Mouse (Mus musculus): Measurements from ENCODE around the gene Gm572.

Gene Gm572

DNA sequence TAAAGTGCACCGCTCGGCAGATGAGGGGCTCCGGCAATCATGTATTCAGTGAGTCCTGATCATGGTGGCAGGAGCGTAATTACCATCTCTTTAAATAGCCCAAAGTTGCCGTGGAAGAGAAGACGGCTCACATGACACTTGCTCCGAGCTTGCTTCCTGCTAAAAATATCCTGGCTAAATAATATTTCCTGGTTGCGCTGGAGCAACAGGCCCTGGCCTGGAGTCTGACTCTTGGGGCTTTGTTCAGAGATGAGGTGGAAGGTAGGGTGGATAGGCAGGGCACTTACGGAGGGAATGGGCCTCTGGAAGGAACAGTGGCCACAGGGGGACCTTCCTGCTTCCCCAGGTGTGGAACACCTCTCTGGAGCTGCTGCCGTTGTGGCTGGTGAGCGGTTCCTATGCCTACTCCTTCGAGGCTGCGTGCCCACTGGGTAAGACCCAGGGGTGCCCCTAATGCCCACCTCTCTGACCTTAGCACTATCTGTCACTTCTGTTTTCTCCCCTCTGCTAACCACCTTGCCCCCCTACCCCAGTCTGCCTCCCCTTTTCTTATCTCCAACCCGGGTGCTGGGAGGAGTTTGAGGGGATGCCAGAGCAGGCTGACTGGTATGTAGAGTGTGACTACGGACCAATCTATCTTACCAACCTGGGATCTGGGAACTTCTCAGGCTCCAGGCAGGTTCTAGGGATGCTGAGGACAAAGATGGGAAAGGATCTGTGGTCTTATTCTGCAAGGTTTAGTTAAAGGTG, 24.1 kb downstream of the Gm572 start:
- in situ Hi-C loops (cut with MseI, MboI): no loop called here

DNA sequence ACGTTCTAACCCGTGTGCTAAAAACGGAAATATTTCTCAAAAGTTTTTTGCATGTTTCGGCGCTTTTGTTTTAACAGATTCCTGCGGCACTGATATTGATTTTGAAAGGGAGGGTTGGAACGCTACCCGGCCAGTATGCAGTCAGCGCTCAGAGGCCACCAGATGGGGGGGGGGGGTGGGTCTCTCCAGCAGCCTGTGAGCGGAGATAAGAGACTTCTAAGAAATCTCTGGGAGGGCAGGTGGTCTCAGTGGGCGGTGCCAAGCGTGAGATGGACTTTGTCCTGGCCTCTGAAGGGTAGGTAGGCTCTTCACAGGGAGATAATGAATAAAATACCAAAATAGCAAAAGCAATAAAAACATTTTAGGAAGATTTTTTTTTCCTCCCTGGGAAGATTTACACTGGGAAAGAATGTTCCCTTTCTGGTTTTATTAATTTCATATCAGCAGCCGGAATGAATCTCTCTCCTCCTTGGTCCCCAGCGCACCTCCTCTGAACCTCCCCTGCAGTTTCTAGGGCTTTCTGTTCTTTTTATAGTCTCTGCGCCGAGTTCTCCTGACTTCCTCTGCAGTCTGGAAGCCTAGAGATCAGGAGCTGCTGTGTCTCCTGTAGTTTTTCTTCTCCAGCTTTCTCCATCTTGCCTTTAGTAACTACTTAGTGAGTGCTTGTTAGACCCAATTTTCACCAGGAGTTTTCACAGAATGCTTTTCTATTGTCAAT, 28.3 kb downstream of the Gm572 start:
- in situ Hi-C loops (cut with MseI, MboI): no loop called here

DNA sequence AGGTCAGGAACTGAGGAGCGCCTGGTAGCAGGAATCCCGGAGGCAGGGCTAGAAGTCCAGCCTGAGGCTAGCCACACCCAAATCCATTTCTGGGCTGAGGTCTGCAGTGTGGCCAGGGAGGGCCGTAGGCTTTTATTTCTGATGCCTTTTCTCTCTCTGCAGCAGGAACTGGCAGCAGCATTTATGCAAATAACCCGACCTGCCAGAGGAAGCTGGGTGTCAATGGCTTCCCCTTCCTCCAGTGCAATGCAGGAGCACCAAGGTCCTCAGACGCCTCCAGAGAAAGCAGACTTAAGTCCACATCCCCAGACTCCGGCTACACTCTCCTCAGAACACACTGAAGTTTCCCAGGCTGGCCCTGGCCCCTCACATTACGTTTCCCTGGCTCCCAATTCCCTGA, 31.9 kb downstream of the Gm572 start:
- in situ Hi-C loops (cut with MseI, MboI): no loop called here

DNA sequence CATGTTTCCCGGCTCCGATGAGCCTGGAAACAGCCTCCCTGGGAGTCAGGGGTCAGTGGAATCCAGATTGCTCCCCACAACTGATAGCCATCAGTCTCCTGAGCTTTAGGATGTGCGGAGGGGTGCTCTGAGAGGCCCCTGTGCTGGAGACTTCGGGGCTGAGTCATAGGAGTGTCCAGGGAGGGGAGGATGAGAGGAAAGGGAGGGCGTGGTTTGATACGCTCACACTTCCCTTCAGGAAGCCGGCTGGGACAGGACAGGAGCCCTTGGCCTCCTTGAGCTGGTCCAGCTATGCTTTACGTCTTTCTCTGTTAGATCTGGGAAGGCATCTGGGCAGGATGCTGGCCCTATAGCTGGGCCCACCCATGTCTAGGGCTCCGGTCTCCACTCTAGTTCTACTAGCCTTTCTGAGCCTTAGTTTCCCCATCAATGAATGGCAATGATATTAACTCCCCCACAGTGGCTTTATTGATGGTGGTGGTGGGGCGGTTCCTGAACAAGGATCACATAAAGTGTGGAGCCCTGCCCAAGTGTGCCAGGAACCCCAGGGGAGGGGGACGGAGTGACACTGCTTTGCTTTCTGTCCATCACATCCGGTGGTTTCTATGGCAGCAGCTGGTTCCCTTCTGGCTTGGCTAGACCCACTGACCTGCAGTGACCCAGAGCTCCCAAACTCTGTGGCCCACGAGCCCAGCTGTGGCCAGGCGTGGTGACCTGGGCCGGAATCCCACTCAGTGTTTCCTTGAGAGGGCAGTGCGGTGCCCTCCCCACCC, 33.3 kb downstream of the Gm572 start:
- in situ Hi-C loops (cut with MseI, MboI): no loop called here

DNA sequence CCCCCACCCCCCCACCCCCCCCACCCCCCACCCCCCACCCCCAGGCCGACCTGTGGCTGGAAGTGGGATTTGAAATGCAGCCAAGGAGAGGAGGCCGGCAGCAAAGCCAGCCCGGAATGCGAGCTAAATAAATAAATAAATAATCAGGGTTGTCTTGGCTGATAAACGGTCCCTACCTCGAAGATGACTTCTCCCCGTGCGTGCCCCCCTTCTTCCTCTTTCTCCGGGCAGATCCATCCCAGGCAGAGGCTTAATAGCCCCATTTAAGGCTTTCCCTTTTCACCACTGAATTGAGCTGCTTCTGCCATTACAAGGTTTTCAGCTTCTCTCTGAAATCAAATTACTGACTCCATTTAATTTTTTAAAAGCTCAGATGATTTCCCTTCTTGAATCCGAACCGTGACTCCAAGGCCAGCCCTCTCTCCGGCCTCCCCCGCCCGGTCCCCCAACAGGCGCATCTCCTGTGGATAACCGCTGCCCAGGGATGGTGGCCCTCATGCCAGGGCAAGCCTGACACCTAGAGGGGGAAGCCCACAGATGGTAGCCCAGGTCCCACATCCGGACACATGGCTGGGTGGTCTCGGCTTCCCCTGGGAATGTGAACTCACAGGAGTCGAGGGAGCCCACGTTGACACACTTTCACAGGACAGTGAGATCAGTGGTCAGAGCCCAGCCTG, 34.0 kb downstream of the Gm572 start:
- in situ Hi-C loops (cut with MseI, MboI): no loop called here

DNA sequence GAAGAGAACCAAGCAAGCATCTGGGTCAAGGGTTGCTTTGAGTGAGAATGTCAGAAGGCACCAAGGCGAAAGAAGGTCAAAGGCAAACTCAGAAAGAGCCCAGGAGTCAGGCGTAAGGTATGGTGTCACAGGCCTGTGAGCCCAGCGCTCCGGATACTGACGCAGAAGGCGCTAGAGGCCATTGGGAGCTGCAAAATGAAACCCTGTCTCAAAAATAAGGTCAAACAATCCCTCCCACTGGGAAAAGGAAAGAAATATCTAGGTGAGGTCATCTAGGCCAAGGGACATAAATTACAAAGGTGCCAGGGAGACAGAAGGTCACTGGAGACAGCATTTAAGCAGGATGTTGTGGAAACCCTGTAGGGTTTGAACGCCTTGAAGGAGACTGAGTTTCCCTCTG, 35.0 kb downstream of the Gm572 start:
- in situ Hi-C loops (cut with MseI, MboI): no loop called here

DNA sequence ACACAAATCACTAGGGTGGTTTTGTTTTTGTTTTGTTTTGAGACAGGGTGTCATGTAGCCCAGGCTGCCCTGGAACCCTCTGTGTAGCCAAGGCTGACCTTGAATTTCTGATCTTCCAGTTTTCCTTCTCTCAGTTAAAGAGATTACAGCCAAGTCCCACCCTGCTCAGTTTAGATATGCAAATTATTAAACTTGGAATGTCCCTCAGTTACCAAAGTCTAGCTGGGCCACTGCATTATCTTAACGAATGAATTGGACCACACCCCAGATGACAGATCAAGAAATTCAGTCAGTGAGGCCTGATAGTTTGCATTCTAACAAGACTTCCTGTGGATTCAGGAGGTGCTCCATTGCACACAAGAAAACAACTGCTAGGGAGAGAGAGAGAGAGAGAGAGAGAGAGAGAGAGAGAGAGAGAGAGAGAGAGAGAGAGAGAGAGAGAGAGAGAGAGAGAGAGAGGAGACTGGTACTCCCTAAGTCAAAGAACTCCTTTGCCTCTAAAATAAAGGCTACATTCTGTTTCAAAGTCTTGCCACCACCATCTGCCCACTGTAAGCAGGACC, 37.5 kb downstream of the Gm572 start:
- in situ Hi-C loops (cut with MseI, MboI): no loop called here

DNA sequence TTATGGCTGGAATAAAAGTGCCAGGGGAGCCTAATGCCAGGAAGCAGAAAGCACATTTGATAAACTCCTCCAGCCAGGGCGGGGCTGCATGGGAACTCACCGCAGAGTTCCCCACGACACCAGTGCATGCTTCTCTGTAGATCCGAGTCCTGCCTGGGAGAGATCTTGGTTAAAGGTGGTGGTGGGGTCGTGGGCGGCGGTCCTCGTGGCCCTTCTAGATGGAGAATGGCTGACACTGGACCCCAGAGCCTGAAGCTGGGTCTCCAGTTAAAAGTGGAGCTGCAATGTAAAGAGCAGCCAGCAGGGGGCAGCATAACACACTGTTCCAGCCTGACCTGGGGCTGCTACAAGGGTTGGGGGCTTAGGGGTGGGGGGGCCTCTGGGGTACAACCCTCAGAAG, 38.3 kb downstream of the Gm572 start:
- in situ Hi-C loops (cut with MseI, MboI): no loop called here

DNA sequence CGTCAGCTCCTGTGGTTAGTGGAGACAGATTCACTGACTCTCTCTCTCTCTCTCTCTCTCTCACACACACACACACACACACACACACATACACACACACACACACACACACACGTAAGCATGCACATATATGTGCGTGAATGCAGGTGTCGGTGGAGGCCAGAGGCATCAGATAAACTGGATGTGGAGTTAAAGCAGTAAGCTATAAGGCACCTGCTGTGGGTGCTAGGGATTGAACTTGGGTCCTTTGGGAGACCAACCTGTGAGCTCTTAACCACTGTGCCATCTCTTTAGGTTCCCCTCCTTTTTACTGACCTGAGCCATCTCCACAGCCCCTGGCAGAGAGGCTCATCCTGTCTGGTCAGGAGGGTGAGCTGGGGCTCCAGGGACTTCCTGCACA, 39.8 kb downstream of the Gm572 start:
- in situ Hi-C loops (cut with MseI, MboI): no loop called here

DNA sequence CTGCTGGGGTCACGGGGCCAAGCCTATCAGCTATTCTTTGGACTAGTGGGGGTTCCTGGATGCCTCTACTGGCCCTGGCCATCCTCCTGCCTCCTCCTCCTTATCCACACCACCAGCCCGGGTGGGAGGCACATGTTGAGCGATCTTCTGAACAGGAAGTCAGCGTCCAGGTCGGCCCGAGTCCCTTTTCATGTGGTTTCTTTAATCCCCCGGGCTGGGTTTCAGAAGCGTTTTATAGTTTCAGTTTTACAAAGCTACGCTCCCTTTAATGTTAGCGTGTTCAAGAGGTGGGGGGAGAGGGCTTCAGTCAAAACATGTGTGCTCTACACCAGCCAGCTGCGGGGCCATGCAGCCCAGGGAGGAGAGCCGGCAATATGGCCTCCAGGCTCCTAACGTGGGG, 40.4 kb downstream of the Gm572 start:
- in situ Hi-C loops (cut with MseI, MboI): no loop called here

DNA sequence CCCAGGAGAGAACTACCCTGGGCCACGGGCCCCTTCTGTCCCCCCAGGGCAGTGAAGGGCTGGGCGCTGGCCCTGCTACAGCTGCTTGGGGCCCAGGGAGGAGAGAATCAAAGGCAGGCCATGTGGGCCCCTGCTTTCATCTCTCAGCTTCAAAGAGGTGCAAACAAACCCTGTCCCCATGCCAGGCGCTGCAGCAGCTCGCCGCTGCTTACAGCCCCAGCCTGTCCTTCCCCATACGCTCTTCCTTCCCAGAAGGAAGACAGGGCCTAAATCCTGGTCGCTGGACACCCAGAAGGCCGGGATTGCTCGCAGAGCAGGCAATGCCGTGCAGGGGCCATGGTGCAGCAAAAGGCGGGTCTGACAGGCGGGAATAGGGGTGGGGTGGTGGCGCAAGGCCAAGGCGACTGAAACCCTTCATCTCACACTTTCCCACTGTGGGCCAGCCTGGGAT, 43.4 kb downstream of the Gm572 start:
- in situ Hi-C loops (cut with MseI, MboI): no loop called here

DNA sequence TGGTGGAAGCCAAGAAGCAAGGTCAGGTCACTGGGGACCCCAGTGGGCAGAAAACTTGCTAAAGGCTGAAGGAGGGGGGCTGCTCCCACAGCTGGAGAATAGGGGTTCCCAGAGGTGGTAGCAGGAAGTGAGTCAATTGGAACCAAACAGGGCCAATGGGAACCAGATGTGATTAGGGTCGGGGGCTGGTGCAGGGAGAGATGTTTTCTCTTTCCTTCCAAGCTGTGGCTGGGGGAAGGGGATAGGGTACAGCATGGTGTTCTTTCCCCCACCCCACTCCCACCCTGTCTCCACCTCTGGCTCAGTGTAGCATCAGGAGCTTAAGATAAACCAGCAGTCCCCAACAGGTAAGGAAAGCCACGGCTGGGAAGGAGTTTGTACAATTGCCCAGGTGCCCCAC, 45.0 kb downstream of the Gm572 start:
- in situ Hi-C loops (cut with MseI, MboI): no loop called here

DNA sequence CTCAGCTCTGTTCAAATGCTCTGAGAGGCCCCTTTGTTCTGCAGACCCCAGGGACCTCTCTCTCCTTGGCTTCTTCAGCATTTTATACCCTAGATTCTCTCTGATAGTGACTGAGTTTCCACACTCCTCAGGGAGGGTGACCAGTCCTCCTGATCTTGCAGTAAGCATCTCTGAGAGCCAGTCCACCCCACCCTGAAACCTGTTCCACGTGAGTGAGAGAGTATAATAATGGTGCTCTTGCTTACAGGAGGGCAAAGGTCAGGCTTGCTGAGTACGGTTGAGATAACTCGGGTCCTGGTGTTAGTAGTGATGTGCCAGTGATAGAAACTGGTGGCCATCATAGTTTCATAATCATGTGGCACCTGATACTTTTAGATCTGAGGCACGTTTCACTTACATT, 48.1 kb downstream of the Gm572 start:
- in situ Hi-C loops (cut with MseI, MboI): no loop called here

DNA sequence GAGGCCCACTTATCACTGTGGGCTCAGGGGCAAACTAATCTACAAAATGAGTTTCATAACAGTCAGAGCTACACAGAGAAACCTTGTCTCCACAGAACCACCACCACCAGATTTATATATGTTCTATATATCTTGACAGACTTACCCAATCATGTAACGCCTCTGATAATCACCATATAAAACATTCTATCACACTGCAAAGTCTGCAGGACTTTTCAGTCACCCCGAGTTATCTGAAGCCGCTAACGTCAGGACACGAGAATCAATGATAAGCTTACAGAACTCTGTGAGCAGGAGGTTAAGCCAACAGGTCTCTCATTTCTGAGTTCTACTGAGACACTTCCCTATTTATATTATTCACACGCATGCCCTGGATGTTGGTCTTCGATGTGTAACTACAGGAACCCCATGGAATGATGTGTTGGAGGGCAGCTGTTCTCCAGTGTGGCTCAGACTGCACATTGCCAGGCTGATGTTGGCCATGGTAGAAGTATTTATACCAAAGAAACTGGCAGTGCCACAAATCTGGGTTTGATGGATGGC, 50.4 kb downstream of the Gm572 start:
- in situ Hi-C loops (cut with MseI, MboI): no loop called here

DNA sequence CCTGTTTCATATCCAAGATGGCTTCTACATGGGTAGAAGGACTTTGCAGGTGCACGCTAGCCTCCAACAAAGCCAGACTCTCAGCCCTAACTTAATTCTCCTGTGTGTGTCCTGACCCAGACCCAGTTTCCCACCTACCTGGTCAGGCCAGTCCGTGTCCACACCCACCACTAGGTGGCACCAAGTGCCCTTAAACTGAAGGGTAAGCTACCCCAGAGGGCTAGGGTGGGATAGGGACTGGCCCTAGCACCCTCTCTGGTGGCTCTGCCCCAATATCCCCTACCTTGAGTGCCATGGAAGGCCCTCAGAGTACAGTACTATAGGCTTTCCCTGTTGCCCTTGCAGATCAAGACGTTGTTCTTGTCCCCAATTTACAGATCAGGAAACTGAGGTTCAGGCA, 61.6 kb downstream of the Gm572 start:
- in situ Hi-C loops (cut with MseI, MboI): no loop called here

DNA sequence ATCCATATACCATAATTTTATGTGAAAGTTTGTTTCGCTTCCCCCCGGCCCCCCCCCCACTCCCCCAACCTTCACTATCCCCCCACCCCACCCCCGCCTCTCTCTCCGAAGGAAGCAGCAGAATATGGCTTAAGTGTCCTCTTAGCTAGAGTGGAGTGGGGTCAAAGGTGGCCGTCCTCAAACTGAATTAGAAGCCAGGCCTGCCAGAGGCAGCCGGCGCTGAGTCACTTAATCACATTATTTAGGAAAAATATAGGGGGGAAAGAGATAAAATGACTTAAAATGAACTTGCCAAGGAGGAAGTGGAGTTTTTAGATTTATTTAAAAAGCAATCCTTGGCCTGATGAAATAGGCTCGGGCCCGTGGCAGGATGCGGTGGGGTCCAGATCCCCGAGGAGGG, 65.7 kb downstream of the Gm572 start:
- in situ Hi-C loops (cut with MseI, MboI): no loop called here

DNA sequence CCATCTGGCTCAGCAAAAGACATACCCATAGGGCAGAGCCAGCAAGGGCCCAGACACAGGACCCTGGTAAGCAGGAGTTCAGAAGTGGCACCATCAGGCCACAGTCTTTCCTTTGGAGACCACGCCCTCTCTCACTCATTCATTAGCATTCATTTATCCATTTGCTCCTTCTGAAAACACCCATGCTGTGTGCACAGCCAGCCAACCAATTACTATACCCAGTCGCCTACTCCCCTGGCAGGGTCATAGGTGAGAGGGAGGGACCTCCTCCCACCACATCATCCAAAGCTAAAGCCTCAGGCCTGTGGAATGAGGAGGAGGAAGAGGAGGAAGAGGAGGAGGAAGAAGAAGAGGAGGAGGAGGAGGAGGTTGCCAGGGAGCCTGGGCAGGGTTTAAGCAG, 67.3 kb downstream of the Gm572 start:
- in situ Hi-C loops (cut with MseI, MboI): no loop called here

DNA sequence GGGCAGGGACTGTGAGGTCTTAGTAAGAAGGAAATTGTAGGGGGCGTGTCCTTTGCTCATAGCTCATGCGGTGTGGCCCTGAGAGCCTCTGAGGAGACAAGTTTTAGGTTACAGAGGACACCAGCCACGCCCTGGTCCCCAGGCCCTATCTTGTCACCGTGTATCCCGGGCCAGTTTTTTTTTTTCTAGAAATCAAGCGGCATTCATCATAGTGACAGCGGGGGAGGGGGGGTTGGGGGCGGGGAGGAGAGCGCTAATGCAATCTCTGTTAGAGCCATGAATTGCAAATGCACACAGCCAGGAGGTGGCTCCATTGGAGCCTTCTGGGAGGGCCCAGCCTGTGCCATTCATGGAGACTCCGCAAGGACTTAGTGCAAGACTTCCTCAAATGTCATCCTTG, 68.2 kb downstream of the Gm572 start:
- in situ Hi-C loops (cut with MseI, MboI): no loop called here

DNA sequence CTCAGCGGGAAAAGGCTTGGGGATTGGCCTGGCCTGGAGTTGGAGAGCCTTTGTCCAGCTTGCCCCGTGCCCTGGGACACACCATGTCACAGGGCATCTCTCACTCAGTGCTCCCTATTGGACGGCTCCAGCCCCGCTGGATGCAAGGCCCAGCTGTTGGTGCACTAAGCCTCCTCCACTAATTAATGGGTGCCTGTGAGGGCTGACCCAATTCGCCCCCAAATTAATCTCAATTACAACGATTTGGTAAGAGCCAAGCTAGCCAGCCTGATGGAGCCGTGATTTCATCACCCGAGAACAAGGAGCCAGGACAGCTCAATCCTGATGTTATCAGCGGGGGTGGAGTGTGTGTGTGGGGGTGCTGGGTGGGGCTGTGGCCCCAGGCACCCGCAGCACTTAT, 69.5 kb downstream of the Gm572 start:
- in situ Hi-C loops (cut with MseI, MboI): no loop called here

DNA sequence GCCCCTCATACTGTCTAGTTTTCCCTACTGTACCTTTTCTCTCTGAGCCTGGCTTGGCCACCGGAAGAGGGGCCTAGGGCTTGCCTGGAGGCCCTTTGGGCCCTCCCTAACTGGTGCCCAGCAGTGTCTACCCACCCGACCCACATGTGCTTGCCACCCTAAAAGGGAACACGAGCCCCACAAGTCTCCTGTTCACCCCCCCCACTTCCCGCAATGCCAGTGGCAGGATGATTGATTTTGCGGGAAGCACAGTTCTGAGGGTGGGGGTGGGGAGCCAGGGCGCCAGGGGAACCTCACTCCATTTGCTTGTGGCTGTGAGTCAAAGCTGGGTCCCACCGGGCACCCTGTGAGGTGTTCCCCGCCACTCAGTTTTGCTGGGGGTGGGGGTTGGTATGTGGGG, 70.9 kb downstream of the Gm572 start:
- in situ Hi-C loops (cut with MseI, MboI): no loop called here

DNA sequence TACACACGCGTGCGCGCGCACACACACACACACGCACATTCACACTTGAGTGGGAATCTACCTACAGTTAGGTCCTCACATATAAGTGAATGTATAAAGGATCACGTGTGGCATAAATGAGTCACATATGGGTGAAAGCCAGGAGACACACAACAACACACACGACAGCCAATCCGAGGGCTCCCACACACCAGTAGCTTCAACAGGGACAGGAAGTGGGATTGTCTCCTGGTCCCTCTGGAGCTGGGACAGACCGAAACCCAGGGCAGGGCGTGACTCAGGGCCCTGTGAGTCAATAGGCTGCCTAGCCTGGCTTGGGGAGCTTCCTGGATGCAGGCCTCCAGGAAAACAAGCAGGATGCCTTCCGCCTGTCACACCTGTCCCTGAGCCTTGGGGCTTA, 71.6 kb downstream of the Gm572 start:
- in situ Hi-C loops (cut with MseI, MboI): no loop called here

DNA sequence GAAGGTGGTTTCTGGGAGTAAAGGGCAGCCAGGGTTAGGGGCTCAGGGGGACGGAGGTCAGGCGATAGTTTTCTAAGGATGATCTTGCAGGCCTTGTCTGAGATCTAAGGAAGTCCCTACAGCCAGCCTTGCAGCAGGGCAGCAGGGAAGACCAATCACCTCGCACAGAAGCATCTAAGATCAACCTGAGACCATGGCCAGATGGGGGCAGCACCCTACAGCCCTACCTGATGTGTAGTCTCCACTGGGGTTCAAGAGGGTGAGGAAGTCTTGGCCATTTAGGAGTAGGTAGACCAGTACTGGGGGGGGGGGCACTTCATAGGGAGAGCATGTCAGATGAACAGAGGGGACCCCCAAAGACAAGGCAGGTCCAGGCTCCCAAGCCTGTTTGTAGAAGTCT, 72.3 kb downstream of the Gm572 start:
- in situ Hi-C loops (cut with MseI, MboI): no loop called here

Data from mouse trophoblast stem cell (cell line).